Mouse (Mus musculus): ENCODE measurements around the gene Rnf44.

Rnf44 gene

GRCm38 (mm10) chr13:54686139-54687053 is 7.3 kb downstream of the Rnf44 start:
- DNase-seq (ENCODE audit: low read depth): peak; percentile 30

DNA sequence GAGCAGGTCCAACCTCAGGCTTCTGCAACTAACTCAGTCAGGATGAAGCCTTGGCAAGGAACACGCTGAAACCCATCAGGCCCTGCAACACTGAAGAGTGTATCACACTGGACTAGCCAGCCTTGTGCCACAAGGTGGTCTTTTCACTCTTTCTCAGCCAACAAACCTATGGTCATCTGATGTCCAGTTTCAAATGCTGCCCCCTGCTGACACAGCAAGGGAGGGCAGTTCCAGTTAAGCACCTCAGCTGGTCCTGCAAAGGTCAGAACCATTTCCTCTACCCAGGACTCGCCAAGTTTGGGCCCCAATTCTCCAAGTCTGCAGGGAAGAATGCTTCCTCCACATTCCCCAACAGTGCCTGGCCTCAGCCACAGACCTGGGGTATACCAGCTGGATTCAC is 8.5 kb downstream of the Rnf44 start:
- no peak for DNase-seq (ENCODE audit: low read depth)

DNA sequence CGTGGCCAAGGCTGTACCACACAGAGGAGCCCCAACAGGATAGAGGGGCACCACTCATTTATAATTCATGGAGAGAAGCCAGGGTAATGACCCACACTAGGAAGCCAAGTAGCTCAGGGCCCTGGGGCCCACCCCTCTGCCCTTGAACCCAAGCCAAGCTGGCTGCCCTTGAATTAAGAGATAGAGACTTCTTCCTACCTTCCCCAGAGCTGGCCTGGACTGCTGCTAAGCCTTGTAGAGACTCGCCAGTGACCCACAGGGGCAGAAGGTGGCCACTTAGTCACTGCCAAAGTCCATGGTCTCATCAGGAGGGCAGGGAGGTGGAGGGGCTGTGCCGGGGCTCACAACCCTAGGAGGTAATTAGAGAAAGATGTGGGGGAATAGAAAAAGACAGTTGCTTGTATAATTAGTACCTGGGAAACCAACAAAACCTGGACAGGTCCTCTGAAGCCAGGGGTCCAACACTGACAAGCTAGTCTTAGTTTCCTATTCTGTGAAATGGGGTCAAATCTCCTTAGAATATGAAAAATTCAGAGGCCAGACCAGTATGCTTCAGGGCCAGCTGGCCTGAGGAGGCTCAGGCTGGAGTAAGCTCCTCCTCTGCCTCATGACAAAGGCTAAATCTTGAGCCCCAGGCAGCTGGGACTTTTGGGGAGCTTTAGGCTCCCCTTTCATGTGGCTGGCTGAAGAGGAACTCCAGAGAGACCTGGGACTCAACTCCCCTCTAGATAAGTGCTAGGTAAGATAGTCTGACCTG is 9.4 kb downstream of the Rnf44 start:
- DNase-seq (ENCODE audit: low read depth): no peak

- DNase-seq (ENCODE audit: low read depth): no peak
Measured at GRCm38 (mm10) chr13:54683301-54683700, 10.4 kb downstream of the Rnf44 start.

DNA sequence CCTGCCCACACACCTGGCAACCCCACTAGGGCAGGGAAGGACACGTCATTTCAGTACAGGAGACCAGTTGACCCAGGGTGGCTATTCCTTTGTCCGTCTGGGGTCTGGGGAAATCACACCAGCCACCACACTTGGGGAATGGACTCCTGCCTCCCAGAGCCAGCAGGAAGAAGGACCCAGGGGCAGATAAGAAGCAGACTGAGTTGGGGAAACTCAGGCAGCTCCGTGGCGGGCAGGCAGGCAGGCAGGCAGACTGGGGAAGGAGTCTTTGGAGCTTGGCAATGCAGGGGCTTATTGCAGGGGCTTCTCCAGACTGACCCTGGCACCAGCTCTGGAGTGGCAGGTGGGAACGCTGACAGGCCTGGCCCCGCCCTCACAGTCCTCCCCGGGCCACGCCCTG is 12.4 kb downstream of the Rnf44 start:
- no peak for DNase-seq (ENCODE audit: low read depth)

GRCm38 (mm10) chr13:54680184-54680853 is 13.4 kb downstream of the Rnf44 start:
- DNase-seq (ENCODE audit: low read depth): no peak

GRCm38 (mm10) chr13:54678263-54678662 is 15.4 kb downstream of the Rnf44 start:
- no peak for DNase-seq (ENCODE audit: low read depth)

DNA sequence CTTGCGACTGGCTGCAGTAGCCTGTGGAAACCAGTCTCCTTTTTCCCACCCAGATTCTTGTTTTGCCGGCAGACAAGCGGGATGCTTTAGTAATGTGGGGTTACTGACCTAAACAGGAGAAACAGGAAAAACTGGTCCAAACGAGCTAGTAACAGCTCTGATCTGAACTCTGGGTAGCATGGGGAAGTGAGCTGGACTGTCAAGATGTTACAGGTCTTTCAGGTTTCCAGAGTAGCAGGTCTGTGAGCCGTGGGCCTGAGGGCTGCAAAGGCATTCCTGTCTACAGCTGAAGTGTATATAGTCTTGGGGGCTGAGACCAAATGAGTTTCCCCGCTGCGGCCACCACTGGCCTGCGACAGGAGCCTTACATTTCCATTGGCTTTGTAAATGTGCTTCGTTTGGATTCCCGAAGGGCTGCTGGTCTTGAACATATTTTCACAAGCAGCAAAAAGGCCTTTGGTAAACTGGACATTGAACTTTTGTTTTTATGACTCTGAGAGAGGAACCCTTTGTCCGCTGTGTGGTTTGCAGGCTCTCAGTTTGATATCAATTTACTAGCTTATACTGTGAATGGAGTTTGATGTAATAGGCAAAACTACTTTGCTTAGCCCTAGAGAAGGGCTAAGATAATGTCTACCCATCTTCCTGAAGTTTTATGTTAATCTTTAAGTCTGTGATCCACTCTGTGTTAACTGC is 17.7 kb downstream of the Rnf44 start:
- no peak for DNase-seq (ENCODE audit: low read depth)

DNA sequence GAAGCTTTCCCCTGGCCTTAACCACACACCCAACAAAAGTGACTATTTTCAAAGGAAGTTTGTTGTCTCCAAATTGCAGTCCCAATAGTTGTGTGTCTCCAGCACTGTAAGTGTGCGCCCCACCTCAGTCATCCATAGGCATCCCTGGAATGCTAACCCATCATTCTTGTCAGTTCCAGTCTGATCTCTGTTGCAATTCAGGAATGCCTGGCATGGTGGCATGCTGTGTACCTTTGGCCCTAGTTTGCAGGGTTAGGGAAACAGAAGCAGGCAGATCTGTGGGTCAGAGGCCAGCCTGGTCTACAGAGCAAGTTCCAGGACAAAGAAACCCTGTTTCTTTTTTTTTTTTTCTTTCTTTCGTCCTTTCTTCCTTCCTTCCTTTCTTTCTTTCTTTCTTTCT is 23.2 kb downstream of the Rnf44 start:
- DNase-seq (ENCODE audit: low read depth): no peak

- DNase-seq (ENCODE audit: low read depth): no peak
Measured at GRCm38 (mm10) chr13:54665062-54665461, 28.6 kb downstream of the Rnf44 start.

DNA sequence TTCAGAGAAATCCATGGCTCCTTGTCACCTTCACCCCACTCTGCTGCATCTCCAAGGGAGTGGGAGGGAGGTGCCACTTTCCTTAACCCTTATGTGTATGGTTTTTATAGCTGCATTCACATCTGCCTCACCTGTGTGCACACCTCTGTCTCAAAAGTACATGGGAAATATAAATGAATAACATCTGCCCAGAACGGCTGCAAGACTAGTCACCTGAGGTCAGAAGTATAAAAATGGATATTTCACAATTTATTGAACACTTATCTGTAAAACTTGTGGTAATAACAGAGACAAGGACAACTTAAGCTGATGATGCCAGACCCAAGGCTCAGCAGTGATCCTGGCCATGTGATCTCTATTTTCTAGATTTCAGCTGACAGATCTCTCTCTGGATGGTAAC is 29.2 kb downstream of the Rnf44 start:
- no peak for DNase-seq (ENCODE audit: low read depth)

DNA sequence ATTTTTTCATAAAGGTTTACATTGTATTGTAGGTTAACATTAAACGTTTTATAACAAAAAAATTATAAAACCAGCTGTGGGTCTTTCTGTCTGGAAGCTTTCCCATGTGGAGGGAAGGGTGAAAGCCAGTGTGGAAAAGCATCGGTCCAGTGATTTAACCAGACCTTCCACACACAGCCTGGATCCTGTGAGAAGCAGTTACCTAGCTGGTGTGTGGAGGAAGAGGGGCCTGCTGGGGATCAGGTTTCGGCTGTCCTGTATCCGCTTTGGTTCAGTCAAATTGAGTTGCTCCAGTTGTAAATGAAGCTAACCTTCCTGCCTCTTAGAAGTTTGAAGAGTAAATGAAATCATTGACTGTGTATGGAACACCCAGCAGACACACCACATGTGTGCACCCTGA is 29.7 kb downstream of the Rnf44 start:
- no peak for DNase-seq (ENCODE audit: low read depth)

- DNase-seq (ENCODE audit: low read depth): no peak
Measured at GRCm38 (mm10) chr13:54661358-54661757, 32.3 kb downstream of the Rnf44 start.

- DNase-seq (ENCODE audit: low read depth): no peak
Measured at GRCm38 (mm10) chr13:54660877-54661276, 32.8 kb downstream of the Rnf44 start.

DNA sequence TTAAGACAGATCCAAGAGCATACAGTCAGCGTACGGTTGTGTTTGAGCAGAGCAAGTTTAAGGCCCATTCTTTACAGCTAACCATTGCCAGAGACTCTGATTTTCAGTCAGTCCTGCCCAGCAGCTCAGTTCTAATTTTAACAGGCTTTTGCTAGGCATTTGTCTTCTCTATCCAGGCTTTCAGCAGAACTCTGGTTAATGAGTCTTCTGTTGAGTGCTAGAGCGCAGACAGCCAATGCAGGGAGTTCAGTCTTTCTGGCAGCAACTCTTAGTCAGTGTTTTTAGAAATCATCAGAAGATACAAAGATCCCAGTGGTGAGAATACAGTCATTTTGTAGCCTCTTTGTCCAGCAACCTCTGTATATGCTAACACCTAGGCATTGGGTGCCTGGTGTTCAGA is 43.2 kb downstream of the Rnf44 start:
- DNase-seq (ENCODE audit: low read depth): no peak

- no peak for DNase-seq (ENCODE audit: low read depth)
Measured at GRCm38 (mm10) chr13:54635011-54635410, 58.7 kb downstream of the Rnf44 start.

GRCm38 (mm10) chr13:54632731-54633277 is 60.9 kb downstream of the Rnf44 start:
- no peak for DNase-seq (ENCODE audit: low read depth)

All from naive thymus-derived CD4-positive, alpha-beta T cell, adult 2 months (primary cell).